In genomic region chr8:9158652-9159051, GRCm38 (mm10) we compare ENCODE assay signal across 11 mouse cellular contexts.
DNase-seq lines count a peak whose midpoint lies in the region; ATAC-seq and TF ChIP-seq lines count a peak whose summit lies in the region.
"Had no signal": no experiment of that assay in that cellular context is flagged by ENCODE, and none has a peak within 500 bp of the region (broad histone marks: within the 10 kb centered on the region; RNA-seq: fewer than 3 reads in every experiment).

No protein-coding gene starts in this region.

- H3K9me3 ChIP-seq in embryonic facial prominence, embryonic 10.5 days, result no peaks in the 10 kb centered on the region
- H3K9me3 ChIP-seq in hindbrain, embryonic 14.5 days (ENCODE audit: control insufficient read depth, low read length), result no peaks in the 10 kb centered on the region
- no peaks in the 10 kb centered on the region for H3K9me3 ChIP-seq in neural tube, embryonic 12.5 days
- H3K9me3 ChIP-seq: embryonic facial prominence, embryonic 13.5 days had no signal

- TF ChIP-seq CTCF in layer of hippocampus, adult 2 months (conservative IDR thresholded peaks at IDR 0.05), result no peak

- peak overlapping the region; percentile 20; the same call in 1 of the 2 replicates for H3K4me2 ChIP-seq in hindbrain, embryonic 14.5 days (replicated peaks)
- H3K4me2 ChIP-seq in neural tube, embryonic 12.5 days (replicated peaks), result no peak overlapping the region
- H3K4me2 ChIP-seq: embryonic facial prominence, embryonic 13.5 days had no signal

- peak in 1 of 2 experiments; percentile 16 for DNase-seq in layer of hippocampus, adult 2 months (ENCODE audit: low spot score in 2 of 2)
- DNase-seq in layer of hippocampus, adult 11-12 months (ENCODE audit: low spot score), result no peak
- peak; percentile 17 for DNase-seq in embryonic facial prominence, embryonic 10.5 days (ENCODE audit: low spot score)
- DNase-seq in hindbrain, embryonic 14.5 days (ENCODE audit: low spot score), result peak; percentile 50
- DNase-seq in kidney, postnatal 25 days, result no peak
- no peak for DNase-seq in cerebellum, postnatal 10 days
- DNase-seq in cerebellum, adult 9-10 months, result no peak
- DNase-seq: cerebellum, postnatal 14 days; lung, postnatal 14 days had no signal

- H3K27ac ChIP-seq in layer of hippocampus, adult 2 months, result peak overlapping the region; percentile 51; the same call in 1 of the 2 replicates
- H3K27ac ChIP-seq in embryonic facial prominence, embryonic 10.5 days (replicated peaks), result peak overlapping the region; percentile 44
- H3K27ac ChIP-seq in hindbrain, embryonic 14.5 days, result peak overlapping the region; percentile 69
- peak overlapping the region; percentile 22; the same call in 1 of the 2 replicates for H3K27ac ChIP-seq in neural tube, embryonic 12.5 days
- H3K27ac ChIP-seq: embryonic facial prominence, embryonic 13.5 days had no signal

- WGBS in embryonic facial prominence, embryonic 10.5 days, result 69% methylated on average over 13 of the region's 13 CpGs
- WGBS in hindbrain, embryonic 14.5 days, result 40% methylated on average over 13 of the region's 13 CpGs
- WGBS in neural tube, embryonic 12.5 days, result 64% methylated on average over 13 of the region's 13 CpGs

- no peaks in the 10 kb centered on the region for H3K36me3 ChIP-seq in embryonic facial prominence, embryonic 10.5 days (replicated peaks)
- no peaks in the 10 kb centered on the region for H3K36me3 ChIP-seq in hindbrain, embryonic 14.5 days (replicated peaks; ENCODE audit: control insufficient read depth, insufficient read depth)
- no peaks in the 10 kb centered on the region for H3K36me3 ChIP-seq in neural tube, embryonic 12.5 days
- H3K36me3 ChIP-seq: embryonic facial prominence, embryonic 13.5 days had no signal

- no peaks in the 10 kb centered on the region for H3K27me3 ChIP-seq in embryonic facial prominence, embryonic 10.5 days (replicated peaks; ENCODE audit: low read depth, poor library complexity, severe bottlenecking)
- no peaks in the 10 kb centered on the region for H3K27me3 ChIP-seq in hindbrain, embryonic 14.5 days (ENCODE audit: control insufficient read depth, insufficient read depth, low read length)
- no peaks in the 10 kb centered on the region for H3K27me3 ChIP-seq in neural tube, embryonic 12.5 days (replicated peaks)
- H3K27me3 ChIP-seq: embryonic facial prominence, embryonic 13.5 days had no signal

- ATAC-seq in hindbrain, embryonic 14.5 days (ENCODE audit: low FRiP score), result 0 out of 2 replicates have a peak, but pooled peaks have one; percentile 52
- ATAC-seq in neural tube, embryonic 12.5 days (ENCODE audit: low FRiP score, low read depth), result no peak

- 0 out of 2 replicates have a peak overlapping the region, but pooled peaks have one; percentile 22 for H3K9ac ChIP-seq in hindbrain, embryonic 14.5 days
- no peak overlapping the region; the same call in 1 of the 2 replicates for H3K9ac ChIP-seq in neural tube, embryonic 12.5 days
- H3K9ac ChIP-seq: embryonic facial prominence, embryonic 13.5 days had no signal

- H3K4me1 ChIP-seq in embryonic facial prominence, embryonic 10.5 days, result peaks cover 28% of the 10 kb centered on the region
- peaks cover 32% of the 10 kb centered on the region for H3K4me1 ChIP-seq in hindbrain, embryonic 14.5 days (replicated peaks; ENCODE audit: control insufficient read depth, insufficient read depth, low read length)
- peaks cover 7% of the 10 kb centered on the region; the same call in 1 of the 2 replicates for H3K4me1 ChIP-seq in neural tube, embryonic 12.5 days

- H3K4me3 ChIP-seq in layer of hippocampus, adult 2 months, result no peak overlapping the region
- H3K4me3 ChIP-seq in embryonic facial prominence, embryonic 10.5 days, result no peak overlapping the region
- H3K4me3 ChIP-seq in hindbrain, embryonic 14.5 days (replicated peaks; ENCODE audit: low read length), result no peak overlapping the region
- H3K4me3 ChIP-seq in neural tube, embryonic 12.5 days, result no peak overlapping the region
- H3K4me3 ChIP-seq: embryonic facial prominence, embryonic 13.5 days had no signal

Comparison
In these comparisons a context has a peak if more than half of its experiments do, and no peak if none do; other contexts are left out.
1. DNase-seq: peak in embryonic facial prominence, embryonic 10.5 days (single experiment) and hindbrain, embryonic 14.5 days (single experiment); none in layer of hippocampus, adult 11-12 months (single experiment), kidney, postnatal 25 days (0 of 2), cerebellum, postnatal 10 days (0 of 2) and cerebellum, adult 9-10 months (single experiment).
2. Peak in every context shown above with its lines, with median percentiles within 50 percentile points of each other: H3K27ac ChIP-seq.